Mouse (Mus musculus) hematopoietic stem cell, adult 5-6 weeks (primary cell): ENCODE results near the gene Kif5a. TPM values are rescaled to one million over a fixed set of nuclear protein-coding genes. Genes with fewer than 3 reads are reported as not detected.
A peak's percentile ranks its signal among the peaks of the same experiment; 100 is the strongest.

Experiments
- ATAC-seq, 2 experiments: fragments of 125-278 bp in 1 of 2; replicated peaks in 1 of 2; 2 replicates each; pipeline ENCODE4 v1.8.0; 2016 to 2017; ENCODE audit warnings: inconsistent platforms in 2 of 2, mild to moderate bottlenecking in 2 of 2, moderate number of reproducible peaks in 2 of 2, low read depth in 1 of 2, moderate TSS enrichment in 1 of 2; ENCODE audit not compliant: low FRiP score in 2 of 2, poor library complexity in 2 of 2, severe bottlenecking in 2 of 2, insufficient read depth in 1 of 2, low TSS enrichment in 1 of 2
- total RNA-seq: library from RNA; stranded (forward); fragments of 172-1452, 232-1000 nt; gene quantifications from 2 replicates; pipeline ENCODE4 v1.2.3, GENCODE M21; 2017

The Kif5a gene
- total RNA-seq, 1 experiment from 2014 or later, result 0.94 TPM

DNA sequence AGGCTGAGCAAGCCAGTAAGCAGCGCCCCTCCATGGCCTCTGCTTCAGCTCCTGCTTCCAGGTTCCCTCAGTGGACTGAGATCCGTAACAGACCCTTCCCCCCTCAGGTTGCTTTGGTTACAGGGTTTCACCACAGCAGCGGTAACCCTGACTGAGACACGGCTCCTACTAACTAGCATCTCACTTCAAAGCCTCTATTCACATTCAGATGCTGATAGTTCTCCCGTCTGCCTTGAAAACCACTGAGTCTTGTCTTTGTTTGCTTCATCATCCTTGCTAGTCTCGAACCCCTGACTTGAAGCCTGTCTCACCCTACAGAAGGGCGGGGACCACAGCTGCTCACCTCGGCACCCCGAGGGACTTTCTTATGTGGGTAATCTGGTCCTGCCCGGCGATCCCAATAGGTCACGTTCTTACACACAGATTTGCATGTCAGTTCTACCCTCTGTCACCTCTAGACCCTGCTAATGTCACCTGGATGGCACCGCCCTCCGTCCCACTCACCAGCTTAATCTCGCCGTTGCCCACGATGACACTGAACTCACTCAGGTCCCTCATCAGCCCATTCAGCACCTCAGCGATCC lies 24.8 kb downstream of the Kif5a start:
- ATAC-seq, result no peak

DNA sequence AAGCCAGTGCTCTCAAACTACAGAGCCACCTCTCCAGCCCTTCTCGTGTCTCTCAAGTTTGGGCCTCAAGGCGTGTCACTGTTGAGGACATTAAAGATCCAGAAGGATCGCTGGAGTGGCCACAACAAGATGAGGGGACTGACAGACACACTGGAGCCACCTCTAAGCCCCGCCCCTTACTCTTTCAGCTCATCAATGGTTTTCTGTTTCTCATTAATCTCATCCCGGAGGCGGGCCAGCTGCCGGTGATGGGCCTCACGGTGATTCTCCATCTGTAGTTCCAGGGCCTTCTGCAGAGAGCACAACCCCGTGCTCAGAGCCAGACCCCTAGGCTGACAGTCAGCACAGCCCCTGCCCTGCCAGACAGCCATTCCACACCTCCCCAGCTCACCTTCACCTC lies 26.6 kb downstream of the Kif5a start:
- ATAC-seq, result no peak

DNA sequence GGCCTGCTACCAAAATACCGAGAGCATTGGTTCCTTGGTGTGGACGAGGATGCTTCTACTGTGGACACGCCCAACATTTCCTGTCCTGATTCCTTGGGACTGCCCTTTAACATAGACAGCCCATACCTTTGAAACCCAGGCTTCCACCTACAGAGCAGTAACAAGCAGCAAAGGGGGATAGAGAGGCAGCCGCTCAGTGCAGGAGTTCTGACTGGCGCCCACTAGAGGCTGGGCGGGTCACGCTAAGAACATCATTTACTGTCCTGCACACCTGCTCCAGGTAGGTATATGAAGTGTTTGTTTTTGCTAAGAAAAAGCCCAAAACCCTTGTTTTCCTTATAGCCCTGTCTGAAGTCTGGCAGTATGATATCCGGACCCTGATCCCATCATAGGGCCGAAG lies 30.0 kb downstream of the Kif5a start:
- no peak for ATAC-seq

DNA sequence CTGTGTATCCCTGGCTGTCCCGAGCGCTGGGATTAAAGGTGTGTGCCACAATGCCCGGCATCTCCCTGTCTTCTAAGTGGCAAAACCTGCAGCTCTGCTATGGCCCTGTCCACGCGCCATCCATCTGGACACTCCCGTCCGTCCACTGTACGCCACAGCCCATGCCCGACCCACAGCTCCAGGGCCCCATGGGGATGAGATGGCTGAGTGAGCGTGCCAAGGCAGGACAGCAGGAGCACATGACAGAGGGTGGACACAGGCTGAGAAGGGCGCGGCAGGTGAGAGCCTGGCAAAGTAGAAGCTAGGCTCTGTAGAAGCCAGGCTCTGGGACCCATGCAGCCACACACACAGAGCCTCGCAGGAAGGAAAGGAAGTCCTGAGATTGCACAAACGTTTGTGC lies 31.4 kb downstream of the Kif5a start:
- ATAC-seq, result no peak

DNA sequence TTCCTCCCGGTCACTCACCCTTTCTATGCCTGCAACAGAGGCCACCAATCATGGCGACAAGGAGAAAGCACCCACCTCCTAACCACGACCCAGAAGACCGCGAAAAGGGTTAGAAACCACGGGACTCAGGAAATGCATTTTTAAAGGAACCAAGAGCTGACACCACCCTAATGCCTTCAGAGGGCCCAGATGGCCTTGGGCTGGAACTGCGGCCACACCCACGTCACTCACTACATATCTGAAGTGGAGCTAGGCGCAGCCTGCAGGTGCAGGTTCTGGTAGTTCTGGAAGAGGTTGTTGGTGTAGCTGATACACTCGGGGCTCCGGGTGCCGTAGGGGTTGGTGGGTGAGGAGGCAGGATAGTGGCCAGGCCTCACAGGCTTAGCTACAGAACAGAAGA lies 32.5 kb downstream of the Kif5a start:
- peak; percentile 42 to 47 for ATAC-seq

DNA sequence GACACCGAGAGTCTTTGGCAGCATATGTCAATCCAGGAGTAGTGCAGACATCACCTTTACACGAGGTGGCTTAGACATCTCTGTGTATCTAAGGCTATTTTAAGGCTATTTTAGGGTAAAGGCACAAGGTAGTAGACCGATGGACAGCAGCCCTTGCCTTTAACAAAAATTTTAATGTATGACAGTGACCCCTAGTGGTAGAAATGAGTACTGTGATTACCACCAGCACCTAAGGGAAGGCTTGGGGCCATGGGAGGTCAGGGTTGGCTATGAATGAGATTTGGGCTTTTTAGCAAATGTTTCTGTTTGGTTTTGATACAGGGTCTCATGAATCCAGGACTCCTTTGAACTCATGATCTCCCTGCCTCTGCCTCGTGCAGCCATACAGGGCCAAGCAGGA lies 34.3 kb downstream of the Kif5a start:
- ATAC-seq, result peak; percentile 34 to 43; a peak in 1 of 4 replicates

DNA sequence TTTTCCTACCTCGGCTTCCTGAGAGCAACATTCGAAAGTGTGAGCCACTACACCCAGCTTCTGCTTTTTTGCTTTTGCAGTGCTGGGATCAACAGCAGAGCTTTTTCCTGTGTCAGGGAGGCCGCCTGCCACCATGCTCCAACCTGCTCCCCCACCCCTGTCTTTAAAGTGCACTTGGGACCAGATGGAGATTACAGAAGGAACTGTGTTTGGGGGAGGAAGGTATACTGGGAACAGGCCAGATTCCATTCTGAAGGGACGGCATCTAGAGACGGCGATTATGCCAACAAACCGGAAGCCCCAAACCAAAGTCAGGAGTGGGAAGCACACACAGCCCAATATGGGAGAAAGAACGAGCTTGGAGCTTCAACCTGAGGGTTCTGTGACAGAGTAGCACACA lies 36.0 kb downstream of the Kif5a start:
- peak; percentile 29 to 55; a peak in 3 of 4 replicates for ATAC-seq

DNA sequence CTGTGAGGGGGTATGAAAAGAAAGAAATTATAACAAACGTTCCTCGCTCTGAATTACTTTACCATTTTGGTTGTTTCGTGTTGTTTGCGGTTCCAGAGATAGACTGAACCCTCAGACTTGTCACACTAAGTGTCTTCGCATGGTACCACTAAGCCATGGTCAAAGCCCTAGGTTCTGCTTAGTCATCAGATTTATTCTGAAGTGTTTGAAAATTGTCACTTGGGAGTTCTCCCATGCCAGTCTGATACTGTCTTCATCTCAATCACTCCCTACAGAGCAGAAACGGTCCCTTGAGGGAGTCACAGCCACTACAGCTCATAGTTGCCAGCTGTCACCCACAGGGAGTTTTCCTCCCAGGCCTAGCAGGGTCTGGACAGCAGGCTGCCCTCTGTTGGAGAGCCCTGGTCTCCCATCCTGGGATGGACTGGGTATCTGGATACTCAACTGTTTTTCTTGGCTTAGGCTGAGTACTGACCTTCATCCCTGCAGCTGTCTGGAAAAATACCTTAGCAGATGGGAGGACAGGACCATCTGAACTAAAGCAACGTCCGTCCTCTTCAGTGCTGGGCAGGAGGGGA lies 36.7 kb downstream of the Kif5a start:
- ATAC-seq, result no peak

DNA sequence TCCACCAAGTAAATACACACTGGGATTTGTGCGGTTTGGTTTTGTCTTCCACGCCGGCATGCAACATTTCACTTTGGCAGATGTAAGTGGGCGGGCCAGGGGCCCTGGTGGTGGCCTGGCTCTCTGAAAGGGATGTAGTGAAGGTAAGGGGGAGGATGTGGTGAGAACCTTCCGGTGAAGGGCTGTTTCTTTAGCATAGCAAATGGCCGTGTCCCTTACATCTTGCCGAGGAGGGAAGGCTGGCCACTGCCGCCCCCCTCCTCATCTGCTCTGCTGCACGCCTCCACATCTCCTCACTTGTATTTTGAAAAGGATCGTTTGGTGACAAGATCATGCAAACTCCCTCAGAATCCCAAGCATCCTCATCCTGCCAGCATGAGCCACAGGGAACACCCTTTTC lies 37.4 kb downstream of the Kif5a start:
- ATAC-seq, result peak; percentile 81 to 82

DNA sequence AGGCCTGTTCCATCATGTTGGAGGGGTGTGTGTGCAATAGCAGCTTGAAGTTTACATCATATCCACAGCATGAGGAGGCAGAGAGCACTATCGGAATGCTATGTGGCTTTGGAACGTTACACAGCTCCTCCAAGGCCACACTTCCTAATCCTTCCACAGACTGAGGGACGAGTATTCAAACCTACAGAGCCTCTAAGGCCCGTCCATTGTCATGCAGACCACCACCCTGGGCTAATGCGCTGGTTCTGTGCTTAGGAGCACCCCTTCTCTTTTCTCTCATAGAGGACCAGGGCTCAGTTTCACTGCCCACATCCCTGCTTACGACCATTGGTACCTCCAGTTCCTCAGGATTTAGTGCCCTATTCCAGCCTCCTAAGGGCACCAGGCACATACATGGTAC lies 37.9 kb downstream of the Kif5a start:
- ATAC-seq, result no peak

DNA sequence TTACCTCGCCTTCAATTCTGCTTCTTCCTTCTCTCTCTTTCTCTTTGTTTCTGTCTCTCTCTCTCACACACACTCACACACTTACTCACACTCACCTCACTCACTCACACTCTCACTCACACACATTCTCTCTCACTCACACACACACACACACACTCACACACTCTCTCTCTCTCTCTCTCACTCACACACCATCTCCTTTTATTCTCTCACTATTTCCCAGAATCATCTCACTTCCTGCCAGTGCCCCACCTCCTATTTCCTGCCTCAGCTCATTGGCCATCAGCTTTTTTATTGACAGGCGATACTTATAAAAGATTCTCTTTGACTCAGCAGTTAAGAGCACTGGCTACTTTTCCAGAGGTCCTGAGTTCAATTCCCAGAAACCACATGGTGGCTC lies 44.8 kb downstream of the Kif5a start:
- ATAC-seq, result no peak

DNA sequence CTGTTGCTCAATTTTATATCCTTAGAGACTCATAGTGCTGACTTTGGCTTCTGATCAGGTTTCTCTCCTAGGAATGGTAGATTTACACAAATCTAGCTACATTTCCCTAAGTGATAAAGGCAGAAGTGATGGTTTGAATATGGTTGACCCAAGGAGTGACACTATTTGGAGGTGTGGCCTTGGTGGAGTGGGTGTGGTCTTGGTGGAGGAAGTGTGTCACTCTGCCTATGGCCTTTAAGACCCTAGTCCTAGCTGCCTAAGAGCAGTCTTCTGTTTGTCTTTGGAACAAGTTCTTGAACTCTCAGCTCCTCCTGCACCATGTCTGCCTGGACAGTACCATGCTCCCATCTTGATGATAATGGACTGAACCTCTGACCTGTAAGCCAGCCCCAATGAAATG lies 46.0 kb downstream of the Kif5a start:
- no peak for ATAC-seq

DNA sequence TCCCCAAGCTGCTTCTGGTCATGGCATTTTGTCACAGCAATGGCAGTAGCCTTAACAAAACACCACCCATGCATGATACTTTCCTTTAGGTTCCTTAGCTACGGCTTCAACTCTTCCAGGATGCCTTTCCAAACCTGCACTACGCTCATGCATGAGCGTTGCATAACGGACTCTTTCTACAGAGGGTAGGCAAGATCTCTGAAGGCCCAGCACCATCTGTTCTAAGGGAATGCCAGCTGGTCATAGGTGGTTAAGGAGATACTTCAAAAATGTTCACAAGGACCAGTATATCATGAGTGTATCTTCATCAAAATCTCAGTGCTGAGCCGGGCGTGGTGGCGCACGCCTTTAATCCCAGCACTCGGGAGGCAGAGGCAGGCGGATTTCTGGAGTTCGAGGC lies 46.7 kb downstream of the Kif5a start:
- ATAC-seq, result no peak

DNA sequence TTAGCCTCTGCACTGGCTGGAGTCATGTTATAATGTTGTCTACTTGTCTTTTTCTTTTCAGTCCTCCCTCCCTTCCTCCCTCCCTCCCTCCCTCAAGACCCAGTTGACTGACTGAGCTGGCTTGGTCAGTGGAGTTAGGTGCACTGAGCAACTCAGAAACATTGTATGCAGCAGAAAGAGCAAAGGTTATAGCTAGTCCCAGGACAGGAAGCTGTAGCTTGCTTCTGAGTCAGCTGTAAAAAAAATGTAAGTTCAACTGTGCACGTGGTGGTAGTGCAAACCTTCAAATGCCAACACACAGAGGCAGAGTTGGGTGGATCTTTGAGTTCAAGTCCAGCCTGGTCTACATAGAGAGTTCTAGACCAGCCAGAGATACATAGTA lies 48.7 kb downstream of the Kif5a start:
- no peak for ATAC-seq

DNA sequence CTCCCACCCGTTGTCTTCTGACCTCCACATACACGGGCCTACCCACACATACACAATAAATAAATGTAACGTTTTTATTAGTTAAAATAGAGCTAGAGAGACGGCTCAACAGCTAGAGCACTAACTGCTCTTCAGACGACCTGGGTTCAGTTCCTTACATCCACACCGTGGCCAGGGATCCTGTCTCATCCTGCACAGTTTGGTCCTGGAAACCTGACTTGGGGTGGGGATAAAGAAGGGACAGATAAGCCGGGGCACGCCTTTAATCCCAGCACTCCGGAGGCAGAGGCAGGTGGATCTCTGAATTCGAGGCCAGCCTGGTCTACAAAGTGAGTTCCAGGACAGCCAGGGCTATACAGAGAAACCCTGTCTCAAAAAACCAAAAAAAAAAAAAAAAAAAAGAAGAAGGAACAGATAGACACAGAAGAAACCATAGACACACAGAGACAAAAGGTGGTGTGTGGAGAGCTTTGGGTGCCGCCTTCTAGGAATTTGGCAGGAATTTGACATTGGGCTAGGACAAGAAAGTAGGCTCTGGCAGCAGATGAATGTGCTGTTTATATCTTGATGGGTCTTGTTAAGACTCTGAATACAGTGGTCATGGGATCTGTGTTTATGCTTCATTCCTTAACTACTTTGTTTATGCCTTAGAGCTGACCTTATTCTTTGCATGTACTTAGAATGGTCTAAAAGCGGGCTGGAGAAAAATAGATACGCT lies 49.3 kb downstream of the Kif5a start:
- no peak for ATAC-seq

DNA sequence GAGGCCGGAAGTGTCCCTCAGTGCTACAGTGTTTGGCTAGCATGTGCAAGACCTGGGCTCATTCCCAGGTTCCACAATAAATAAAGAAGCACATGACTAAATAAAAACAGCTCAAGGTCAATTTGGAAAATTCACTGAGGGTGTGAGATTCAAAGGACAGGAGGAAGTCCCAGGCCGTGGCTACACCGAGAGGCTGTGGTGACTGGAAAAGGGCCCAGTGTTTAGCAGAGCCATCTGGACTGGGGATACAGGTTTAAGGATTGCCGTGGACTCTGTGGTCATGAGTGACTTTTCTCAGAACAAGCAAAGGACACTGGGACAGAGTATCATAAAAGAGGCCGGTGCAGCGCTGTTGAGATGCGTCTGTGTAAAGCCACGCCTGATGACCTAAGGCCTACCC lies 49.9 kb downstream of the Kif5a start:
- ATAC-seq, result no peak

DNA sequence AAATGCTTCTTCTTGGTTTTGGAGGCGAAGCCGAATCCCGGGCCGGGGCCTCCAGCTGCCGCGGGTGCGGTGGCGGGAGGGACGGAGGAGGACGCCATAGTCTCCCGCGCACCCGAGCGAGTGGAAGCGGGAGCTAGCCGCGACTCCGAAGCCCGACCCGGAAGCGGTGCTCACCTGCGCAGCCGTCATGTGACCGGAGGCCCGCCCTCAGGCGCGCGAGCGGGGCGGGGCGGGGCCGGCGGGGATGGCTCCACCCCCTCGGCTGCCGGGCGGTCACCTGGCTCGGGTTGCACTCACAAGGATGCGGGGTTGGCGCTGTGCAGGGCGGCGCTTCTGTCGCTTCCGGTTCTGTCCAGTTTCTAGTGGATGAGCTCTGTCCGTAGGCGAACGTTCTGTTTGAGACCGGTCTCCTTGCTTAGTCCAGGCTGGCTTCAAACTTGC lies 51.7 kb downstream of the Kif5a start, which contains the start of gene Pip4k2c:
Gene Pip4k2c, minus strand, starts transcription at position 172 of the 441 bp plus-strand sequence.
- ATAC-seq, result peak; percentile 86 to 89

DNA sequence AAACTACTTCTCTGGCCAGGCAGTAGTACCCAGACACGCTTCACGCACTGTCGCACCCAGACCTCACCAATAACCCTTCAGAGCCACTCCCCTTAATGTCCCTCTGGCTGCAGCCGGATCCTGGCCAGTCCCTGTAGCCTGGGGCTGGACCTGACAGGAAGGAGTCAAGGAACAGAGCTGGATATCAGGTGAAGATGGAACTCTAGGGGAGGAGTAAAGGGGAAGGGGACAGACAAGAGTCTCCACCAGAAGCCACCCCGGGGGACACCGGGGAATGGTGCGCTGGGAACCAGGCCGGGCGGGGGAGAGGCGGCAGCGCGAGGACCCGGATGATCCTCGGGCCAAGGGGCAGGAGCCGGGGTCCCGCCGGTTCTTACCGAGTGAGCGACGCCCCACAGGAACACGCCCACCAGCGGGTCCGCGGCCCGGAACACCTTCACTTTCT lies 52.2 kb downstream of the Kif5a start:
- peak in 1 of 2 experiments; percentile 30; a peak in 1 of 4 replicates for ATAC-seq
